Comparison of ENCODE assay signal across 8 mouse cellular contexts in the genomic region with DNA sequence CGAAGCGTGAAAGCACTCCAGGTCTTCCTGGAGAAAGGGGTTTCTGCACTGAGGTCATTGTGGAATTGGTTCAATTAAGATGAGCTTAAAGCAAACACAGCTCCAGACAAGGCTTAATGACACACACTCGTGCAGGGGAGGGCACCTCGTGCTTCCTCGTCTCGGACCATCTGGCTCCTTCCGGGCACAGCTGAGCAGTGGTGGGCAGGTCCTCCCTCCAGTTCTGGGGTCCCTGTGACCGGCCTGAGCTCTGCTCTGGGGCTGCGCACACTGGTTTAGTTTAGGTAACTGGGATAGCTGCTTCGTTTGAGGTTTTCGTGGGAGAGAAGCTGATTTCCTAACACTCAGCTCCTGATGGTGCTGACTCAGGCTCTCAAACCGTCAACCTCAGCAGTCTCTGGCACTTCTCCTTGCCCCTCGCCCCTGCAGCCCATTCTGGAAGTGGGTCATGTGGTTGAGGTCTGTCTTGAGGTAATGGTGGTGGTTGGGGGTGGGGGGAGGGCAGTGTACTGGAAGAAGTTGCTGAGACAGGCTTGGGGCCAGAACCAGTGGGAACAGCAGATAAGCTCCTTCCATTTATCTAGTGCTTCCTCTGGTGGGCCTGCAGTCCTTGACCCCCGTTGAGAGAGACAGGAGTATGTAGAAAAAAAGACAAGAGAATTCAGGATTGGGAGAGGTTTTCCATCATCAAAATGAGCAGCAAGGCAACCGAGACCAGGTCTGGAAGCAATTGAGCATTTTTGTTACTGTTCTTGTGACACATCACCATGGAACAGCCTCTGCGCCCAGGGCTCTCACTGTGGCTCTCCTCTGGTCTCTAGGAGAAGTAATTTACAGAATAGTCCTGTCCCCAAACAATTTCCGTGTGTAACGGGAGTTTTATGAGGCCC. TPM values are rescaled to one million over a fixed set of nuclear protein-coding genes. Genes with fewer than 3 reads are reported as not detected.
DNase-seq lines count a peak whose midpoint lies in the region; TF ChIP-seq lines count a peak whose summit lies in the region.

No protein-coding gene starts in this region.

- H3K79me2 ChIP-seq in macrophage (ENCODE audit: inconsistent target), result peaks cover 44% of the 10 kb centered on the region; the same call in 1 of the 2 replicates

- peak overlapping the region; percentile 53 for H3K27ac ChIP-seq in gastrocnemius, adult 2 months
- H3K27ac ChIP-seq in cortical plate, adult 2 months (ENCODE audit: insufficient read depth, low read length), result peak overlapping the region; percentile 70; the same call in 1 of the 2 replicates
- H3K27ac ChIP-seq in macrophage, result peak overlapping the region; percentile 100

- peak; percentile 31 for DNase-seq in gastrocnemius, adult 2 months
- no peak for DNase-seq in gastrocnemius, postnatal 4 days (ENCODE audit: low spot score in 2 of 2)
- DNase-seq in 416B (ENCODE audit: low read depth), result peak; percentile 95
- DNase-seq in kidney, adult 8-10 months, result peak; percentile 50 to 62
- DNase-seq in yolk sac, embryonic 10.5 days (ENCODE audit: low spot score), result peak; percentile 90
- DNase-seq in gastrocnemius, postnatal 36 days, result no peak

- peaks cover 3% of the 10 kb centered on the region for H3K4me1 ChIP-seq in cortical plate, adult 2 months (ENCODE audit: control insufficient read depth, insufficient read depth, low read length)

- WGBS in macrophage (ENCODE audit: missing documents), result under 1% methylated on average over 18 of the region's 18 CpGs

- peaks cover 10% of the 10 kb centered on the region; the same call in 1 of the 2 replicates for H3K36me3 ChIP-seq in macrophage (ENCODE audit: inconsistent target)

- intact Hi-C loops in gastrocnemius, adult 2 months (cut with DNase I), result no loop called here
- intact Hi-C loops in gastrocnemius, postnatal 36 days (cut with DNase I), result no loop called here

- TF ChIP-seq CTCF in gastrocnemius, adult 2 months (IDR thresholded peaks at IDR 0.05), result no peak
- no peak for TF ChIP-seq CTCF in cortical plate, adult 2 months (IDR thresholded peaks at IDR 0.05; ENCODE audit: extremely low read depth, insufficient read depth, low read length)

- H3K4me3 ChIP-seq in gastrocnemius, adult 2 months, result peak overlapping the region; percentile 7; the same call in 1 of the 2 replicates
- no peak overlapping the region for H3K4me3 ChIP-seq in cortical plate, adult 2 months (ENCODE audit: insufficient read depth, low read length)
- H3K4me3 ChIP-seq in macrophage (ENCODE audit: inconsistent target), result no peak overlapping the region

- TF ChIP-seq POLR2A in cortical plate, adult 2 months (IDR thresholded peaks at IDR 0.05; ENCODE audit: extremely low read depth, insufficient read depth, low read length), result no peak

RNA-seq across cellular contexts. Expression of a gene that starts 44.5 kb away (rescaled TPM):
- total RNA-seq in gastrocnemius, adult 2 months (2021), result 1 to 10 TPM; 5.3 to 7.3 TPM
- total RNA-seq in gastrocnemius, postnatal 4 days (2021), result 10 to 100 TPM; 13.4 to 13.5 TPM
- polyA plus RNA-seq in cortical plate, adult 2 months (2012; rRNA removed), result 11.5 and 11.9 TPM in 2 replicates
- 10 to 100 TPM in 2 of 26 experiments, 1 to 10 TPM in 20, under 1 TPM in 4; 0.51 to 13.5 (median 3.7) TPM for total RNA-seq in macrophage (2018; cell fraction: chromatin; rRNA removed)
- total RNA-seq in macrophage (2018; cell fraction: cytosol; rRNA removed), result 10 to 100 TPM in 19 of 26 experiments, 1 to 10 TPM in 7; 6.9 to 17.3 (median 12.8) TPM
- total RNA-seq in macrophage (2018; cell fraction: nucleus; rRNA removed), result 10 to 100 TPM in 4 of 26 experiments, 1 to 10 TPM in 22; 2.0 to 17.8 (median 4.3) TPM
- 11.6 to 23.0 TPM (median 12.1 TPM) in 3 replicates for polyA plus RNA-seq in macrophage (2018)
- 1 to 10 TPM; 4.9 to 5.6 TPM for total RNA-seq in gastrocnemius, postnatal 36 days (2021)

Comparison
In these comparisons a context has a peak if more than half of its experiments do, and no peak if none do; other contexts are left out.
1. DNase-seq: peak in gastrocnemius, adult 2 months (single experiment), 416B (single experiment), kidney, adult 8-10 months (2 of 2) and yolk sac, embryonic 10.5 days (single experiment); none in gastrocnemius, postnatal 4 days (0 of 2) and gastrocnemius, postnatal 36 days (0 of 2).
2. Peak in every context shown above with its lines, with median percentiles within 50 percentile points of each other: H3K27ac ChIP-seq.